ENCODE assay signal across 19 mouse cellular contexts in genomic region chr3:149196477-149197185, GRCm38 (mm10).
DNase-seq lines count a peak whose midpoint lies in the region; ATAC-seq and TF ChIP-seq lines count a peak whose summit lies in the region.
"Had no signal": no experiment of that assay in that cellular context is flagged by ENCODE, and none has a peak within 500 bp of the region (broad histone marks: within the 10 kb centered on the region; RNA-seq: fewer than 3 reads in every experiment).

No protein-coding gene starts in this region.

- no peaks in the 10 kb centered on the region for H3K27me3 ChIP-seq in kidney, adult 2 months (replicated peaks; ENCODE audit: control insufficient read depth, insufficient read depth, low read length)
- no peaks in the 10 kb centered on the region for H3K27me3 ChIP-seq in stomach, embryonic 14.5 days (ENCODE audit: control insufficient read depth, insufficient read depth, low read length)
- H3K27me3 ChIP-seq: forebrain, embryonic 15.5 days; limb, embryonic 13.5 days; lung, embryonic 15.5 days had no signal

- no peaks in the 10 kb centered on the region for H3K9me3 ChIP-seq in stomach, embryonic 14.5 days (ENCODE audit: control insufficient read depth, low read depth, low read length)
- H3K9me3 ChIP-seq: forebrain, embryonic 15.5 days; limb, embryonic 13.5 days; lung, embryonic 15.5 days had no signal

- peak; percentile 75; the same call in 1 of the 2 replicates for ATAC-seq in stomach, embryonic 14.5 days (ENCODE audit: insufficient number of reproducible peaks, insufficient read depth, low FRiP score, low read depth)
- ATAC-seq: forebrain, embryonic 15.5 days had no signal

- H3K4me3 ChIP-seq in kidney, adult 2 months (ENCODE audit: insufficient read depth, low read depth, low read length) = no peak overlapping the region
- H3K4me3 ChIP-seq in stomach, embryonic 14.5 days (ENCODE audit: low read depth, low read length) = no peak overlapping the region
- H3K4me3 ChIP-seq: forebrain, embryonic 15.5 days; limb, embryonic 13.5 days; lung, embryonic 15.5 days had no signal

- intact Hi-C loops in heart, postnatal 10 days (cut with DNase I) = no loop called here

- H3K36me3 ChIP-seq in kidney, adult 2 months (ENCODE audit: control insufficient read depth, insufficient read depth, low read length) = no peaks in the 10 kb centered on the region
- H3K36me3 ChIP-seq in stomach, embryonic 14.5 days (ENCODE audit: control insufficient read depth, insufficient read depth, low read length) = no peaks in the 10 kb centered on the region
- H3K36me3 ChIP-seq: forebrain, embryonic 15.5 days; limb, embryonic 13.5 days; lung, embryonic 15.5 days had no signal

- DNase-seq in heart, adult 11 months = peak; percentile 73
- no peak for DNase-seq in heart, postnatal 10 days
- peak; percentile 91 for DNase-seq in kidney, adult 2 months
- DNase-seq in kidney, postnatal 10 days = peak; percentile 41
- no peak for DNase-seq in urinary bladder, adult 2 months (ENCODE audit: low spot score)
- DNase-seq in gastrocnemius, adult 8-10 months (ENCODE audit: low spot score in 2 of 2) = no peak
- DNase-seq in urinary bladder, postnatal 4 days (ENCODE audit: low spot score in 2 of 2) = no peak
- DNase-seq: adrenal gland, adult 8-10 months; cerebellum, adult 9-10 months; heart, postnatal 14 days; right cerebral cortex, postnatal 25 days had no signal

- no peak for TF ChIP-seq POLR2A in kidney, adult 2 months (IDR thresholded peaks at IDR 0.05; ENCODE audit: low read depth, low read length)

- 46% methylated on average over 8 of the region's 8 CpGs for WGBS in kidney, adult 2 months
- WGBS in stomach, embryonic 14.5 days = 75% methylated on average over 8 of the region's 8 CpGs

- H3K4me1 ChIP-seq in kidney, adult 2 months (ENCODE audit: control insufficient read depth, insufficient read depth, low read length) = peaks cover 10% of the 10 kb centered on the region; the same call in 1 of the 2 replicates
- H3K4me1 ChIP-seq in stomach, embryonic 14.5 days (ENCODE audit: control insufficient read depth, insufficient read depth, low read length) = no peaks in the 10 kb centered on the region
- H3K4me1 ChIP-seq: forebrain, embryonic 15.5 days; limb, embryonic 13.5 days; lung, embryonic 15.5 days had no signal

- H3K27ac ChIP-seq in kidney, adult 2 months (ENCODE audit: insufficient read depth, low read depth, low read length) = peak overlapping the region; percentile 93
- no peak overlapping the region for H3K27ac ChIP-seq in stomach, embryonic 14.5 days (ENCODE audit: low read length)
- H3K27ac ChIP-seq: forebrain, embryonic 15.5 days; hindbrain, embryonic 14.5 days; limb, embryonic 13.5 days; lung, embryonic 15.5 days; macrophage had no signal

- no peak overlapping the region for H3K9ac ChIP-seq in stomach, embryonic 14.5 days (replicated peaks; ENCODE audit: low read depth, low read length)
- H3K9ac ChIP-seq: forebrain, embryonic 15.5 days; hindbrain, embryonic 14.5 days; limb, embryonic 13.5 days; lung, embryonic 15.5 days had no signal

- no peak for TF ChIP-seq CTCF in kidney, adult 2 months (conservative IDR thresholded peaks at IDR 0.05; ENCODE audit: insufficient read depth, insufficient read length, low read depth, low read length)

- no peak overlapping the region for H3K4me2 ChIP-seq in stomach, embryonic 14.5 days (replicated peaks; ENCODE audit: low read depth, low read length)
- H3K4me2 ChIP-seq: forebrain, embryonic 15.5 days; heart, embryonic 11.5 days; hindbrain, embryonic 14.5 days; limb, embryonic 13.5 days; lung, embryonic 15.5 days; midbrain, embryonic 11.5 days had no signal

Comparison
In these comparisons a context has a peak if more than half of its experiments do, and no peak if none do; other contexts are left out.
1. DNase-seq: peak in heart, adult 11 months (single experiment), kidney, adult 2 months (single experiment) and kidney, postnatal 10 days (single experiment); none in heart, postnatal 10 days (0 of 2), urinary bladder, adult 2 months (single experiment), gastrocnemius, adult 8-10 months (0 of 2) and urinary bladder, postnatal 4 days (0 of 2).